Mouse (Mus musculus) cerebellum, adult 2 months (tissue): Measurements from ENCODE around the gene Hdac7. TPM values are rescaled to one million over a fixed set of nuclear protein-coding genes. Genes with fewer than 3 reads are reported as not detected.
A peak's percentile ranks its signal among the peaks of the same experiment; 100 is the strongest.

ENCODE experiments used
- DNase-seq, 2 experiments: peaks; one replicate each; pipeline ENCODE4 v3.0.0; 2021
- H3K27ac ChIP-seq: fragments of 200-500 bp; 2 replicates; pipeline ENCODE4 v1.5.1; 2012; ENCODE audit warnings: low read length, control low read depth, inconsistent platforms; ENCODE audit not compliant: insufficient read depth
- H3K27me3 ChIP-seq: fragments of 200-500 bp; 2 replicates; pipeline ENCODE4 v1.6.1; 2012; ENCODE audit warnings: inconsistent platforms, mild to moderate bottlenecking, low read length, moderate library complexity; ENCODE audit not compliant: control insufficient read depth, insufficient read depth
- H3K4me1 ChIP-seq: fragments of 200-500 bp; 2 replicates; pipeline ENCODE4 v1.6.1; 2011; ENCODE audit warnings: low read length; ENCODE audit not compliant: control insufficient read depth, insufficient read depth
- H3K4me3 ChIP-seq: fragments of 200-500 bp; replicated peaks from 2 replicates; pipeline ENCODE3; 2011; ENCODE audit warnings: mild to moderate bottlenecking, low read depth, low read length, control low read depth; ENCODE audit not compliant: insufficient read depth
- CTCF ChIP-seq: fragments of 200-500 bp; IDR thresholded peaks from 2 replicates; pipeline ENCODE4 v1.5.1; 2011; ENCODE audit warnings: low read depth, mild to moderate bottlenecking, control low read depth, low read length, moderate library complexity, borderline replicate concordance; ENCODE audit not compliant: insufficient read depth
- POLR2A ChIP-seq: fragments of 200-500 bp; IDR thresholded peaks from 2 replicates; pipeline ENCODE4 v1.6.1; 2011; ENCODE audit warnings: low read length, control low read depth, borderline replicate concordance; ENCODE audit not compliant: insufficient read depth
- WGBS: fragments of 180-500 bp; shearing (Covaris S2); methylation state at CpG from one replicate; pipeline ENCODE4 v1.1.7; 2018; 5-methylcytosine and 5-hydroxymethylcytosine counted together
- polyA plus RNA-seq: library from polyadenylated mRNA; depleted of rRNA; stranded (reverse); fragments of >200 nt; gene quantifications from 2 replicates; pipeline ENCODE4 v1.2.3, GENCODE M21; 2012

Hdac7 gene
- polyA plus RNA-seq, 1 experiment, result 40.9 TPM

- H3K27ac ChIP-seq, result no peak overlapping the region
- no peak for TF ChIP-seq POLR2A
- peak; percentile 40; the same call in 1 of the 2 replicates for TF ChIP-seq CTCF
- H3K4me1 ChIP-seq, result no peaks in the 10 kb centered on the region
- no peak overlapping the region for H3K4me3 ChIP-seq
- no peak for DNase-seq
- no peaks in the 10 kb centered on the region for H3K27me3 ChIP-seq
- 82% methylated on average over 2 of the region's 2 CpGs for WGBS
Observed at GRCm38 (mm10) chr15:97751676-97752075, 92.6 kb downstream of the Hdac7 start.

GRCm38 (mm10) chr15:97750697-97751096 is 93.6 kb downstream of the Hdac7 start:
- H3K27me3 ChIP-seq, result no peaks in the 10 kb centered on the region
- peak; percentile 46 to 66 for DNase-seq
- H3K27ac ChIP-seq, result no peak overlapping the region
- no peak overlapping the region for H3K4me3 ChIP-seq
- H3K4me1 ChIP-seq, result no peaks in the 10 kb centered on the region
- 15% methylated on average over 12 of the region's 12 CpGs for WGBS
- TF ChIP-seq POLR2A (no peak), CTCF (no peak)

- 63% methylated on average over 13 of the region's 13 CpGs for WGBS
- no peak overlapping the region for H3K4me3 ChIP-seq
- DNase-seq, result no peak
- TF ChIP-seq POLR2A, result no peak
- H3K4me1 ChIP-seq, result no peaks in the 10 kb centered on the region
- no peak overlapping the region for H3K27ac ChIP-seq
- no peaks in the 10 kb centered on the region for H3K27me3 ChIP-seq
Observed at GRCm38 (mm10) chr15:97749841-97750240, 94.5 kb downstream of the Hdac7 start.

- TF ChIP-seq CTCF (no peak), POLR2A (no peak)
- Histone ChIP-seq H3K4me1 (no peaks in the 10 kb centered on the region), H3K4me3 (no peak overlapping the region), H3K27me3 (no peaks in the 10 kb centered on the region), H3K27ac (no peak overlapping the region)
- WGBS, result 94% methylated on average over 9 of the region's 9 CpGs
- DNase-seq, result no peak
Observed at GRCm38 (mm10) chr15:97749397-97749796, 94.9 kb downstream of the Hdac7 start.

GRCm38 (mm10) chr15:97748964-97749363 is 95.3 kb downstream of the Hdac7 start:
- Histone ChIP-seq H3K27me3 (no peaks in the 10 kb centered on the region), H3K27ac (no peak overlapping the region), H3K4me1 (no peaks in the 10 kb centered on the region), H3K4me3 (no peak overlapping the region)
- DNase-seq, result no peak
- WGBS, result 97% methylated on average over 4 of the region's 4 CpGs
- TF ChIP-seq CTCF (no peak), POLR2A (no peak)

- no peak for TF ChIP-seq POLR2A
- TF ChIP-seq CTCF, result no peak
- no peak overlapping the region for H3K27ac ChIP-seq
- no peak overlapping the region for H3K4me3 ChIP-seq
- no peaks in the 10 kb centered on the region for H3K27me3 ChIP-seq
- DNase-seq, result no peak
- H3K4me1 ChIP-seq, result no peaks in the 10 kb centered on the region
- 49% methylated on average over 10 of the region's 10 CpGs for WGBS
Observed at GRCm38 (mm10) chr15:97748309-97748708, 96.0 kb downstream of the Hdac7 start.

GRCm38 (mm10) chr15:97747486-97747885 is 96.8 kb downstream of the Hdac7 start:
- Histone ChIP-seq H3K27me3 (no peaks in the 10 kb centered on the region), H3K27ac (no peak overlapping the region), H3K4me1 (no peaks in the 10 kb centered on the region), H3K4me3 (no peak overlapping the region)
- 93% methylated on average over 4 of the region's 4 CpGs for WGBS
- TF ChIP-seq CTCF, result no peak
- TF ChIP-seq POLR2A, result no peak
- no peak for DNase-seq

GRCm38 (mm10) chr15:97746748-97747147 is 97.6 kb downstream of the Hdac7 start:
- no peak for DNase-seq
- 94% methylated on average over 24 of the region's 24 CpGs for WGBS
- H3K27me3 ChIP-seq, result no peaks in the 10 kb centered on the region
- H3K27ac ChIP-seq, result no peak overlapping the region
- no peak overlapping the region for H3K4me3 ChIP-seq
- no peaks in the 10 kb centered on the region for H3K4me1 ChIP-seq
- TF ChIP-seq POLR2A (no peak), CTCF (no peak)

- TF ChIP-seq POLR2A (no peak), CTCF (no peak)
- no peak overlapping the region for H3K27ac ChIP-seq
- WGBS, result 94% methylated on average over 10 of the region's 10 CpGs
- no peaks in the 10 kb centered on the region for H3K27me3 ChIP-seq
- no peak for DNase-seq
- H3K4me3 ChIP-seq, result no peak overlapping the region
- no peaks in the 10 kb centered on the region for H3K4me1 ChIP-seq
Observed at GRCm38 (mm10) chr15:97746278-97746677, 98.0 kb downstream of the Hdac7 start.
